Mouse (Mus musculus) spleen, postnatal 36 days (tissue): ENCODE results near the gene Prkg1.
"Not testable (repeated sequence)": the region's sequence is repeated elsewhere in the genome, so short reads cannot be mapped to it uniquely, and the experiment has no call there.

Experiments used
- DNase-seq, 2 experiments: peaks; one replicate each; pipeline ENCODE4 v3.0.0; 2022; ENCODE audit warnings: low spot score in 2 of 2, mixed read lengths in 1 of 2

The Prkg1 gene

DNA sequence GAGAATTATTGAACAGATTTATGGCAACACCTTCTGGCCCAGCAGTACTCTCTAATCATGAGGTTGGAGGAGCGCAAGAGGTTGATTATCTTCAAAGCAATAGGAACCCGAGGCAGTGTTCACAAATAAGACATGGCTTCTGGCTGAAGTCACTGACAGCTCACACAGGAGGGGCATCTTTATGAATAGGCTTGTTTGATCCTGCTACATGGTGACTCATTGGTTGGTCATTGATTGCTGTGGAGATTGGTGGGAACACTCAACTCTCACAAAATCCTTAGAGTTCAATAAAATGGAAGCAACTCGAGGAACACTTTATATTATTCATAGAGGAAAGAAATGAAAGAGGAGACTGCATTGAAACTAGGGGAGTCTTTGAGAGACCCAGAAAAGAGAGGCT lies 322.5 kb downstream of the Prkg1 start:
- DNase-seq = no peak

DNA sequence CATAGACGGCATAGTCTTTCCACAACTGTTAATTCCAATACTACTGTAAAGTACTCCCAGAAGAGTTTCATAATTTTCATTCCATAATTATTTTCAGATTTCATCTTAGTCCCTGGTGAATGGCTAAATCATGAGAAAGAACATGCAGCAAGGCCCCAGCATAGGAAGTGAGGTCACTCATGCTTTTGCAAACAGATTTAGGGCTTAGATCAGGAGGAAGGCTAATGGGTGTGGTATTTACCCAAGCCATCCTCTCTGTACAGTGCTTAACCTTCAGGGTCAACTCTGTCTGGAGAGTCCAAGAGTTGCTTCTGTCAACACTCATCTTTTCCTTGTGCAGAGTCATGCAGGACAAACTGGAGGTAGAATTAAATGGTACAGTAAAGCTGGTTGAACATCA lies 331.4 kb downstream of the Prkg1 start:
- no peak for DNase-seq

GRCm38 (mm10) chr19:31431411-31431810 lies 333.4 kb downstream of the Prkg1 start:
- DNase-seq = no peak

GRCm38 (mm10) chr19:31426142-31426541 lies 338.7 kb downstream of the Prkg1 start:
- DNase-seq = no peak

DNA sequence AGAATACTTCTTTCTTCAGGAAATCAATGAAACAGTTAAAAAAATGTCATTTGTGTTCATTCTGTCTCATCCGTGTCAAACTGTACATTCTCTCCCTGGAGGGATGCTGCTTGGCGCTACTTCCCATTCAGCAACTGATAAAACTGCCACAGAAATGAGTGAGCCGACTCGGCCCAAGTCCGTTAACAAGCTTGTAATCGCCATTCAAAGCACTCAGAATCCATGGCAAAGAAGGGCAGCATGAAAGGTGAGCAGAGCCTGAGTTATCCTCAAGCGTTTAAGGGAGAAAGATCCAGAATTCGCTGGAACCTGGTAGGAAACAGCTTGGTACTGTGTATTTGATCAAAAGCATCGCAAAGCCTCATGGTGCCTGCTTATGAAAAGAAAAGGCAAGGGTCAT lies 339.6 kb downstream of the Prkg1 start:
- DNase-seq = no peak

- no peak for DNase-seq
These were observed 340.5 kb downstream of the Prkg1 start for GRCm38 (mm10) chr19:31424319-31424718.

- DNase-seq = no peak
These were observed 351.3 kb downstream of the Prkg1 start for GRCm38 (mm10) chr19:31413571-31413970.

DNA sequence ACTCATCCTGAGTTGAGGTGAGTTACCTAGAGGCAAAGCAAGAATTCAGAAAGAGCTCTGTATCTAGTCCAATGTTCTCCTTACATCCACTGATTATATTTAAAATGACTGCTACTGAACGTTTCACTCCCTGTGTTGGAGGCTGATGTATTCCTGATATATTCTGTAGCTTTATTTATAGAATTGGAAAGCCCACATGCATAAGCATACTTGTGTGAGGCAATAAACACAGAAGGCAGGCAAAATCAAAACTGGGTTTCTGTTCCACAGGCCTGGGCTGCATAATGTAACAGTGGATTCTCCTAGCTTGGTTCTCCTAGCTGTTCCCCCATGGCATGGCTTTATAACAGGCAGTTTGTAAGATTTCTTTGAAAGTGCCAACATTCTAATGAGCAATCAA lies 368.7 kb downstream of the Prkg1 start:
- DNase-seq = no peak

DNA sequence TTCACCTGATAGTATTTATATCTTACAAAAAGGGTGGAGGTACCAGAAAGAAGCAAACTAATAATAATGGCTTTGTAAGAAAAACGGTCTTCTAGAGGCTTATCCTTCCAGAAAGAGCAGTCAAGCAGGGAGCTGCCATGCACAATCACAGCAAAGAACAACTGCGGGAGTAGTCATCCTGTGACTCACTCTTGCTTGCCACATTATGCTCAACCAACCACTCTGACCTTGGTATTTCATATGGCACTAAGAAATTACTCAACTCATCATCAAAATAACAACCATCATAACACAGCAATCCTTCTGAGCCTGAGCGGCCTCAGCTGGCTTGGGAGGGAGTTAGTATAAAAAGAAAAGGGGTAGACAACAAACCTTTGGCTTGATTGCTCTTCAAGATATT lies 379.5 kb downstream of the Prkg1 start:
- DNase-seq = no peak

DNA sequence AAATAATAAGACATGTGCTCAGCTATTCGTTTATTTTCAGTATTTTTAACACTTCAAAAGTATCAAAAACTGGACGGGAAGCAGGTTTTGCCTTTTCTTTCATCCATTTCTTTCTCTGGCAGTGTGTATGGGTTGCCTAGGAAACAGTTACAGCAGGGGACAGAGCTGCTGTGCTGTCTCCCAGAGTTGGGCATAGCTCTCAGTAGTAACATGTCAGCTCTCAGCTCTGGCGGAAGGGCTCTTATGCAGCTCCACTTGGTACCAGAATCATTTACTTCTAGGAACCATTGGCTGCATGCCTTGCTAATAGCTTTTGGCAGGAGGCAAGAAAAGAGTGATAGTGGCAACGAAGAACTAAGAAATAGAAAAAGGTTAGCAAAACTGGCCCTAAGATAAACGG lies 381.0 kb downstream of the Prkg1 start:
- DNase-seq = no peak

DNA sequence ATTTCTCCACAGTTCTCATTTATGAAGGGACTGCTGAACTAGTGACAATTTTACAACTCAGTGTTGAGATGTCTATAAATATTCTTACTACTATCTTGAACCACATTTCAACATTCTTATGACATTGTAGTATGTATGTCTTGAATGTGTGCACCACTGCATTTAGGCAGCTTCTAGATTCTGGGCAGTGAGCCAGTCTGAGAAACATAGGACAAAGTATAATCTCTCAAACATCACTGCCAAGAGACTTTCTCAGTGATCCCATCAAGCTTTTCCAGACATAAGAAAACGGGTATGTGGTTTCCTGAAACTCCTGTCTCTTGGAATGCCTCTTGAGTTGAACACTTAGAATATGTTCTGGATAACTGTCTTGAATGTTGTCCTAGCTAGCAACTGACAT lies 394.7 kb downstream of the Prkg1 start:
- DNase-seq = no peak

- DNase-seq = no peak
These were observed 395.7 kb downstream of the Prkg1 start for GRCm38 (mm10) chr19:31369116-31369515.

DNA sequence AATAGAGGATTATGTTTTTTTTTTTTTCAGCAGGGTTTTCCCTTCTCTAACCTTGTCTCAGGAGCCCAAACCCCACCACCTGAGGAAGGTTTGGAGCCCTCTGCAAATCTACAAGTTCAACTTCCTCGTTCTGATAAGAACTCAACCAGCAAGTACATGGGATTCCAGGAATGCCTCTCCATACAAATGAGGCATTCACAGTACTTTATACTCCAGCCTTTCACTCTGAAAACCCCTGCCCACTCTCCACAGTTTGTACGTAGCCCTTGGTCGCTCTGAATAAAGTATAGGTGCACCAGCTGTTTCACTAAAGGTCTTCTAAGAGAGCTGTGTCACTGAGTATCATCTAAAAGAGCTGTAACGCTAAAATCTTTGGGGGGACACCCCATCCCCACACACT lies 402.8 kb downstream of the Prkg1 start:
- no peak for DNase-seq

DNA sequence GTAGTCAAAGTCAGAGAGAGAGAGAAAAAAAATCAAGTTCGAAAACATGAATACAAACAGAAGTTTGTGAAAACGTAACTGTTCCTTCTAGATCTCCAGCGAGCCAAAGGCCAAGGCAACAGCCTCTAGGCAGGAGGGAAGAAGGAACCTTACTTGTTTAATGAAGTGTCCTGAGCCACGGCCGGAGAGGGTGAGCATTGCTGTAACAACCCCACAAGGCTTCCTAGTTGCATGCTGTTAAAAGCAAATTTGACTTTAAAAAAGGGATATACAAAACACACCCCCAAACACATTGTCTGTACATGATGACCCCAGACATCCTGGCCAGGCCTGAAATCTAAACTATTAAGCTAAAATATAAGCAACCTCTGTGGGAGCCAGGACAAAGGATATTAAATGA lies 403.3 kb downstream of the Prkg1 start:
- DNase-seq = no peak

DNA sequence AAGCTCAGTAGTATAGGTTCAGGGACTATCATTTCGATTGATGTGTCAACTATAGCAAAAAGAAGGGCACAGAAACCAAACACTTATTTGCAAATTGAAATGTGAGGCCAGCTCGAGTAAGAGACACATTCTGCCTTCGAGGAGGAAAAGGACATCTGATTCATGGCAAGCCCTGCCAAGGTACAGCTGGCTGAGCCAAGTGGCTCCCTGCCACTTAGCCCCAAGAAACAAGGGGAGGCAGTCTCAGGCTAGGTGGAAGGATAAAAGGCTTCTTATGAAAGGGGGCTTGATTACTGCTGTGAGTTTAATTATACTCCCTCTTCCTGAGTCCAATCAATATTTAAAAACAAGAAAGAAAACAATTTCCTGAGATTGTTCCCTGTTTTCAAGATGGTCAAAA lies 403.7 kb downstream of the Prkg1 start:
- no peak for DNase-seq

DNA sequence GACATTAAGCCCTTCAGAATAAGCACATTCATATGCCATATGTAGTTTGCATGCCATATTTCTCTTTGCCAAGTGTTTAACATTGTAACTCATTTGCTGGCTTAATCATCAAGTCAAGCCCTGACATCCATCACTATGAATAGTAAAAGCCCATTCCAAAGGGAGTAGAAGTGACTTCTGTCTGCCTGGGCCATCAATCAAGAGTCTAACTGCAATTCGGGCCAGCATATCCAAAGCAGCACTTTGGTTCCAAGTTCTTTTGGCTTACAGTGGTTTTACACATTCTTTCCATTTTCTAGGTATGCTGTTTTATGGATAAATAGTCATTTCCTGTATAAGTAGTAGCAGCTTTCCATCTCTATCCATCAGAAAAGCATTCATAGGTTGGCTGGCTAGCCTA lies 409.9 kb downstream of the Prkg1 start:
- DNase-seq = no peak

- not testable (repeated sequence) for DNase-seq
These were observed 412.0 kb downstream of the Prkg1 start for GRCm38 (mm10) chr19:31352784-31353183.

DNA sequence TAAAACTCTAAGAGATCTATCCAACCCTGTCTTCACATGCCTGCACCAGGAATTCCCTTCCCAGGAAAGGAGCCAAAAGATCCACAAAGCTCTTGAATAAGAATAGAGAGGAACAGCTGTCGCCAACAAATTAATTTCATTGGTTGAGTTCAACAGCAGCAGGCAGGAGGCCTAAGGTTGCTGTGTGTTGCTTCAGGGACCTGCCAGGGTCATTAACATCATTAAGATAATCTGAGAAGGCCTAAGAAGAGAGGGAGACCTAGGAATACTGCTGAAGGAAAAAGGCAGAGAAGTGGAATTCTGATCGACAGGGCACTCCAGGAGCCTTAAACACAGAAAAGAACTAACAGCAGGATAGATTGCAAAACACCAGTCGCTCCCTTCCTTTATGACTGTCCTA lies 413.0 kb downstream of the Prkg1 start:
- no peak for DNase-seq

- DNase-seq = peak; percentile 12 to 36
These were observed 422.7 kb downstream of the Prkg1 start for GRCm38 (mm10) chr19:31342150-31342549.

- DNase-seq = no peak
These were observed 423.9 kb downstream of the Prkg1 start for GRCm38 (mm10) chr19:31340898-31341297.

- no peak for DNase-seq
These were observed 426.3 kb downstream of the Prkg1 start for GRCm38 (mm10) chr19:31338355-31339101.

GRCm38 (mm10) chr19:31337863-31338217 lies 427.0 kb downstream of the Prkg1 start:
- peak; percentile 73 for DNase-seq

DNA sequence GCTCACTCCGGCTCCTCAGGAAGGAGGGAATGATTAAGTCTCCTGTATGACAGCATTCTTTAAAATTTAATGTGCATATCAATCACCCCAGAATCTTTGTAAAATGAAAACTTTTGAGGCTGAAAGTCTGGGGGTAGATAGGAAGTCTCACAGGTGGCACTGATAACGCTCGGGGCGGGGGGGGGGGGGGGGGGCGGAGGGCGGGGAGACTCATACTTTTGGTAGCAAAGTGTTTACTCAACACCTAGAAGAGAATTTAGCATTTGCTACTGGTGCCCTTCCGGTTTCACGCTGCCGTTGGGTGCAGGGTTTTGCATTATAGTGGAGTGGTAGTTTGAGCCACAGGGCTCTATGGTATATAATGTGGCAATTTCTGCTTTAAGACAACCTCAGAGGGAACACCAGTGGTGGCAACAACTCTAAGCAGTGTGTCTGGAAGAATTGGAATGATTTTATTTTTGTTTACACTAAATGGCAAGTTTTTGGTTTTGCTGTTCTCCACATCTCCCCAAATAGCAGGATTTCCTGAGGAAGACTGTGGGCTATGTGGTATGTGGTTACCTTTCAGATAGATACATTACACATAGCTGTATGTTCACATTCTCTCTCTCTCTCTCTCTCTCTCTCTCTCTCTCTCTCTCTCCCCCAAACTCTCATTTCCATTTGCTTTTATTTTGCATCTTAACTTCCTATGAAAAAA lies 427.5 kb downstream of the Prkg1 start:
- peak; percentile 47 to 63 for DNase-seq

DNA sequence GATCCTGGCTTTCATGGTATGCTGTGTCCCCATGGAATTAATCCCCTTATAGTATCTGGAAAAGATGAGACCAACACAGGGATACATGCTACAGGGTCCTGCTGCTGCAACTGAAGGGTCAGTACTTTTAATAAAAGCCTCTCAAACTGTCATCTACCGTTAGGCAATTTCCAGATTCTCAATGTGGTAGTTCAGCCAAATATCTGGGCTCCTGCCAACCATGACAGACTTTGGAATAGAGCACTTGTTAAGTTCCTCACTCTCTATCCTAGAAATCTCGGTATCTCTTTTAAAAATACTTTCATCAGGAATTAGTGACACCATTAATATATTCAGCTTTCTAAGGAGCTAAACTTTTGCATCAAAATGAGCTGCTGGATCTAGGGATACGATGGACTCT lies 428.5 kb downstream of the Prkg1 start:
- DNase-seq = no peak
